Mouse (Mus musculus) heart, embryonic 16.5 days (tissue): ENCODE measurements around the gene Ubox5. TPM values are rescaled to one million over a fixed set of nuclear protein-coding genes. Genes with fewer than 3 reads are reported as not detected.

ENCODE experiments used
- ATAC-seq: fragments of 200-750 bp; cut with Nextera tagmentation; replicated peaks from 2 replicates; pipeline ENCODE4 v1.8.0; 2017; ENCODE audit warnings: moderate number of reproducible peaks; ENCODE audit not compliant: insufficient read depth, low FRiP score; ENCODE audit errors: extremely low read depth
- H3K27ac ChIP-seq: fragments of 300-500 bp; sonication (generic); 2 replicates; pipeline ENCODE4 v1.5.1; 2014; ENCODE audit warnings: mild to moderate bottlenecking, low read length, control low read depth, moderate library complexity
- H3K27me3 ChIP-seq: fragments of 300-500 bp; sonication (generic); 2 replicates; pipeline ENCODE4 v1.6.1; 2014; ENCODE audit warnings: low read length, mixed read lengths; ENCODE audit not compliant: control insufficient read depth, insufficient read depth
- H3K36me3 ChIP-seq: fragments of 300-500 bp; sonication (generic); 2 replicates; pipeline ENCODE4 v1.6.1; 2014; ENCODE audit not compliant: control insufficient read depth, insufficient read depth
- H3K4me1 ChIP-seq: fragments of 300-500 bp; sonication (generic); 2 replicates; pipeline ENCODE4 v1.6.1; 2014; ENCODE audit warnings: low read length, mixed read lengths; ENCODE audit not compliant: control insufficient read depth, insufficient read depth
- H3K4me2 ChIP-seq: fragments of 300-500 bp; sonication (generic); 2 replicates; pipeline ENCODE4 v1.6.1; 2014; ENCODE audit warnings: low read depth, mild to moderate bottlenecking, control low read depth, low read length
- H3K4me3 ChIP-seq: fragments of 300-500 bp; sonication (generic); 2 replicates; pipeline ENCODE4 v1.5.1; 2014; ENCODE audit warnings: mild to moderate bottlenecking, control low read depth, low read length
- H3K9ac ChIP-seq: fragments of 300-500 bp; sonication (generic); 2 replicates; pipeline ENCODE4 v1.6.1; 2014; ENCODE audit warnings: low read length, control low read depth
- H3K9me3 ChIP-seq: fragments of 300-500 bp; sonication (generic); replicated peaks from 2 replicates; pipeline ENCODE4 v1.6.1; 2016; ENCODE audit warnings: low read length; ENCODE audit not compliant: control insufficient read depth
- WGBS: fragments of 180-500 bp; shearing (Covaris S2); extraction: QIAGEN DNeasy Blood & Tissue Kit; methylation state at CpG from one replicate; pipeline ENCODE4 v1.1.7; 2014; 5-methylcytosine and 5-hydroxymethylcytosine counted together
- polyA plus RNA-seq: library from polyadenylated mRNA; unstranded; fragments of >200 nt; fragmentation: Nextera tagmentation; extraction: Ambion mirVana; gene quantifications from 2 replicates; pipeline ENCODE4 v1.2.1, GENCODE M21; 2015

Ubox5 gene
- polyA plus RNA-seq, 1 experiment from 2014 or later = 8.2 TPM

DNA sequence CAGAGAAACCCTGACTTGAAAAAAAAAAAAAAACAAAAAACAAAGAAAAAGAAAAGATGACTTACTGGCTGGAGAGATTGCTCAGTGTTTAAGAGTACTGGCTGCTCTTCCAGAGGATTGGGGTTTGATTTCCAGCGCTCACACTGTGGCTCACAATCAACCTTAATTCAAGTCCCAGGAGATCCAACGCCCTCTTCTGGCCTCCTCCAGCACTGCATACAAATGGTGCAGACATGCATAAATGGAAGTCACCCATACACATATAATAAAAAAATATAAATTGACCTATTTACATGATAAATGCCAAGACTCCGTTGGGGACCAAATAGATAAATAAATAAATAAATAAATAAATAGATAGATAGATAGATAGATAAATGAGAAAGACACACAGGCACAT, 1.4 kb downstream of the Ubox5 start:
- no peak overlapping the region for H3K9ac ChIP-seq
- peak overlapping the region; percentile 85 for H3K4me2 ChIP-seq
- 59% methylated on average over 3 of the region's 3 CpGs for WGBS
- peaks cover 8% of the 10 kb centered on the region for H3K4me1 ChIP-seq
- peaks cover 16% of the 10 kb centered on the region for H3K36me3 ChIP-seq
- H3K4me3 ChIP-seq = no peak overlapping the region; the same call in 1 of the 2 replicates
- ATAC-seq = no peak
- H3K27ac ChIP-seq = no peak overlapping the region
- no peaks in the 10 kb centered on the region; the same call in 1 of the 2 replicates for H3K27me3 ChIP-seq
- no peaks in the 10 kb centered on the region for H3K9me3 ChIP-seq

DNA sequence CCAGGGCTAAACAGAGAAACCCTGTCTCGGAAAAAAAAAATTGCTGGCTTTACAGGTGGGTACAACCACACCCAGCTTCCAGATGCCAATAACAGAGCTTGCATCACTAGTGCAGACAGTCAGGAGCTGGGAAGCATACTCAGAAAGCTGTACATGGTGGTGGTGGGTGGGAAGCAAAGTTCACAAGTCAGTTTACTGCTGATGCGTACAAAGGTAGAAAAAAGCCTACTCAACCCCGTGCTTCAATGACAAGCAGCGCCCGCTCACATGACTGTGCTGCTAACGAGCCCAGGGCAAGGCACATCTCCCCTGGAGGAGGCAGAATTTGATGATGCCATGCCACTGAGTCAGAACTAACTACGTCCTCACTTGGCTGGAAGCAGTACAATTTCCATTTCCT, 10.9 kb downstream of the Ubox5 start:
- no peak overlapping the region for H3K9ac ChIP-seq
- peaks cover 34% of the 10 kb centered on the region for H3K36me3 ChIP-seq
- no peaks in the 10 kb centered on the region for H3K9me3 ChIP-seq
- no peaks in the 10 kb centered on the region for H3K4me1 ChIP-seq
- ATAC-seq = no peak
- no peak overlapping the region for H3K4me2 ChIP-seq
- WGBS = 88% methylated on average over 7 of the region's 7 CpGs
- no peak overlapping the region for H3K4me3 ChIP-seq
- H3K27me3 ChIP-seq = no peaks in the 10 kb centered on the region
- no peak overlapping the region for H3K27ac ChIP-seq

DNA sequence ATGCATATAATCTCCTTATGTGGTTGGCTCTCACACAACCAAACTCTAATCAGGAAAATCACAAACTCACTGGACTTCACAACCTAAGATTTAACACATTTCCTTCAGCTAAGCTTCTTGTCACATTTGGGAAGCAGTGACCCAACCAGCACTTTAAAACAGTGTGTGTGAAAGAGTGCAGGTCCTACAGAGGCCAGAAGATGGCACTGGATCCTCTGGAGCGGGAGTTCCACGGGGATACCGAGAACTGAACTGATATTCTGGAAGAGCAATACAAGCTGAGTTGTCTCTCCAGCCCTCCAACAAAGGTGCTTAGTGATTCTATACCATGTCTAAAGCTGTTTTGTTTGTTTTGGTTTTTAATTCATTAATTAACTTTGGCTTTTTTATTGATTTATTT, 16.7 kb downstream of the Ubox5 start:
- 75% methylated on average over 3 of the region's 3 CpGs for WGBS
- no peaks in the 10 kb centered on the region for H3K27me3 ChIP-seq
- no peak overlapping the region for H3K4me2 ChIP-seq
- peaks cover 24% of the 10 kb centered on the region for H3K36me3 ChIP-seq
- no peaks in the 10 kb centered on the region for H3K9me3 ChIP-seq
- H3K4me1 ChIP-seq = no peaks in the 10 kb centered on the region
- ATAC-seq = no peak
- no peak overlapping the region for H3K27ac ChIP-seq
- H3K4me3 ChIP-seq = no peak overlapping the region
- H3K9ac ChIP-seq = no peak overlapping the region

DNA sequence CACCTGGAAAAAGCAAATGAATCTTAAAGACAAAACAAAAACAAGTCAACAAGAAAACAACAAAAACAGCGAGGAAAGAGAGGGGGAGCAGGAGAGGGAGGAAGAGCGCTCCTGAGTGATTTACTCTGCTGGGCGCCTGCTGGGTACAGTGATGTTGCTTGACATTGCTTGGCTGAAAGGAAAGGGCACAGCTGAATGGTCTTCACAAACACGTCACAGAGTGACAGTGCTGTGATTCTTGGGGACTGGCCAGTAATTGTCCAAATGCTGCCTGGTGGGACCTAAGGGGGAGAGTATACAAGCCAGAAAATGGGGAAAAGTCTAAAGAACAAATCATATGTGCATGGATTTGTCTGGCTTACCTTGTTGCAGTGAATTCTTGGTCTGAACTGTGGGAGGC, 27.6 kb downstream of the Ubox5 start:
- no peak overlapping the region for H3K4me2 ChIP-seq
- no peaks in the 10 kb centered on the region for H3K27me3 ChIP-seq
- ATAC-seq = no peak
- WGBS = 82% methylated on average over 4 of the region's 4 CpGs
- H3K36me3 ChIP-seq = peaks cover 35% of the 10 kb centered on the region
- H3K9ac ChIP-seq = no peak overlapping the region
- no peaks in the 10 kb centered on the region for H3K4me1 ChIP-seq
- H3K4me3 ChIP-seq = no peak overlapping the region
- H3K27ac ChIP-seq = no peak overlapping the region
- H3K9me3 ChIP-seq = no peaks in the 10 kb centered on the region

DNA sequence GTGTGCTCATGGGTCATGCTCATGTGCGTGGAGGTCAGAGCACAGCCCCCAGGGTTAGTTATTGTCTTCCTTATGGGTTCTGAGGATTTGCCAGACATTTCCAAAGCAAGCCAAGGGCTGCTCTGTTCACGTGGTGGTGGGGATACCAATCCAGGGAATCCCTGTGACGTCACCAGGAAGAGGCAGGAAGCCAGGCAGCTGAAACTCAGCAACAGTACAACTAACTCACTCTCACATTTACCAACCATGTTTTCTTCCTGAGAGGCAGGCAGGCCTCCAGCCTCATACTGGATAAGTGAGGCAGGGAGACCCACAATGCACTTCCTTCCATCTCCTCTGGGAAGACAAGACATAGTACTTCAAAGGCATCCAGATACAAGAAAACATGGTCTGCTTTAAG, 31.4 kb downstream of the Ubox5 start:
- Histone ChIP-seq H3K4me1 (no peaks in the 10 kb centered on the region), H3K27me3 (no peaks in the 10 kb centered on the region), H3K9ac (no peak overlapping the region), H3K9me3 (no peaks in the 10 kb centered on the region), H3K4me3 (no peak overlapping the region), H3K4me2 (no peak overlapping the region), H3K36me3 (peaks cover 33% of the 10 kb centered on the region), H3K27ac (no peak overlapping the region)
- 61% methylated on average over 3 of the region's 3 CpGs for WGBS
- ATAC-seq = no peak

DNA sequence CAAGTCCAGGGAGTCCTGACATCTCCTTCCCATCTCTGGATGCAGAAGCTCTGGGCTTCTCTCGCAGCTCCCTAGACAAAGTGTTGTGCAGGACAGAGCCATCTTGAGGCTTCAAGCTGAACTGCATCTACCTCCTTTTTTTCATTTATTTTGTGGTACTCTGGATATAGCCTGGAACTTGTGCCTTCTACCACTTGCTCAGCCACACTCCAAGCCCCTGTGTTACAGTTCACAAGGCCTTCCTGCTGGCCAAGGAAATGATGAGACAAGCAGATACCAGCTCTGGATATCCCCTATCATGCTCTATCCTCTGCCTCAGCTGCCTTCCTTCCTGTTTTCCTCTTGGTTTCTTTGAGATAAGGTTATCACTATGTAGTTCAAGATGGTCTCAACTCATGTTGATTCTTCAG, 32.2 kb downstream of the Ubox5 start:
- no peak overlapping the region for H3K4me2 ChIP-seq
- H3K36me3 ChIP-seq = peaks cover 26% of the 10 kb centered on the region
- H3K27me3 ChIP-seq = no peaks in the 10 kb centered on the region
- H3K9me3 ChIP-seq = no peaks in the 10 kb centered on the region
- no peaks in the 10 kb centered on the region for H3K4me1 ChIP-seq
- no peak overlapping the region for H3K9ac ChIP-seq
- no peak overlapping the region for H3K27ac ChIP-seq
- no peak overlapping the region for H3K4me3 ChIP-seq
- 12% methylated on average over 1 of the region's 1 CpGs for WGBS
- no peak; the same call in 1 of the 2 replicates for ATAC-seq

DNA sequence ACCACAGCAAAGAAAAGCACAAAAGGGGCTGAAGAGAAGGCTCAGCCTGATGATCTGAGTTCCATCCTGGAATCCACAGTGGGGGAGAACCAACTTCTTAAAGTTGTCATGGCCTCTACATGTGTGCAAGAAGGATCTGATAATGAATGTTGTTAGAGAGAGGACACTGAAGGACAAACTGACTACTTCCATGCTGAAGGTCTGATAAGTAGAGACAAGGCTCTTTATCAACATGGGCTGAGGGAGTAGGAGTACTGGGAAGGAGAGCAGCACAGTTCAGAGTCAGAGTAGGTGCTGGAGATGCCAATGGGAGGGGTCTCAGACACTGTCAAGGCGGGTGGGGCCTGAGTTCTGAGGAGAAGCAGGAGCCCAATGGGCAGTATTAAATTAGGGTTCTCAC, 34.2 kb downstream of the Ubox5 start:
- WGBS = 62% methylated on average over 1 of the region's 1 CpGs

DNA sequence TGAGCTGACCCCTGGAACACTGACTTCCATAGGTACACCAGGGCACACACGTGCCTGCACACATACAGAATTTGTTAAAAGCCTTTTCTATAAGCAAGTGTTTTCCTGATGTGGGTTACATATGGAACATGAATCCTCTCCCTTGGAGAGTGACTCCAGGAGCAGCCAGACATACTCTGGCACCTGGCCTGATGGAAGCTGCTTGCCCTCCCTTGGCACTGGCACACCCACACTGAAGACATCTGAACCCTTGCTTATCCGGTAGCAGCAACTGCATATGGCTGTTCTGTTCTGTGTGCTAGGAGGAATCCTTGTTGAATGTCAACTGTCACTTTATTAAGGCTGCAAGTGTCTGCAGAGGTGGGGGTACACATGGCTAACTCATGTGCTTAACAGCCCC, 38.8 kb downstream of the Ubox5 start:
- WGBS = 97% methylated on average over 2 of the region's 2 CpGs
- H3K4me3 ChIP-seq = no peak overlapping the region
- peaks cover 21% of the 10 kb centered on the region for H3K36me3 ChIP-seq
- no peaks in the 10 kb centered on the region for H3K9me3 ChIP-seq
- H3K27me3 ChIP-seq = no peaks in the 10 kb centered on the region
- ATAC-seq = no peak
- peaks cover 4% of the 10 kb centered on the region; the same call in 1 of the 2 replicates for H3K4me1 ChIP-seq
- H3K4me2 ChIP-seq = no peak overlapping the region
- H3K9ac ChIP-seq = no peak overlapping the region
- H3K27ac ChIP-seq = no peak overlapping the region

More for the DNA sequence above, 34.2 kb downstream of the Ubox5 start:
- Histone ChIP-seq H3K27ac (no peak overlapping the region), H3K36me3 (peaks cover 33% of the 10 kb centered on the region), H3K9me3 (no peaks in the 10 kb centered on the region), H3K4me3 (no peak overlapping the region), H3K4me1 (no peaks in the 10 kb centered on the region), H3K9ac (no peak overlapping the region), H3K27me3 (no peaks in the 10 kb centered on the region), H3K4me2 (no peak overlapping the region)
- no peak for ATAC-seq

DNA sequence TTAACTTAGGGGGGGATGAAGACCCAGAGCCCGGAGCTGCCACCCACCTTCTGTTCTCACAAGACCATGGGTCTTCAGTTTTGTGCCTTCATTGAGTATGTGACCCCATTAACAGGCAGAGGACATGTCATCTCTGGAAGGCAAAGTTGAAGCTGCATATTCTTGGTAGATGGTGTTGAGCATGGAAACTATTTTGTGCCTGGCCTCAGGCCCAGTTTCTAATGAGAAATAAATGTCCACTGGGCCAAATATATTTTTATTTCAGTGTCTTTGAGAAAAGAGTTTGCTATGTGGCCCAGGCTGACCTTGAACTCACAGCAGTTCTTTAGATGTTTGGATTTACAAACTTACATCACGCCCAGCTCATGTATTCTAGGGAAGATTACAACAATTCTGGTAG, 40.1 kb downstream of the Ubox5 start:
- Histone ChIP-seq H3K4me3 (no peak overlapping the region), H3K4me2 (no peak overlapping the region), H3K9me3 (no peaks in the 10 kb centered on the region), H3K36me3 (peaks cover 17% of the 10 kb centered on the region), H3K9ac (no peak overlapping the region), H3K4me1 (peaks cover 4% of the 10 kb centered on the region; the same call in 1 of the 2 replicates), H3K27ac (no peak overlapping the region), H3K27me3 (no peaks in the 10 kb centered on the region)
- WGBS = 88% methylated on average over 2 of the region's 2 CpGs
- ATAC-seq = no peak
